Mouse (Mus musculus) midbrain, embryonic 15.5 days (tissue): ENCODE measurements around the gene Kmt5a. TPM values are rescaled to one million over a fixed set of nuclear protein-coding genes. Genes with fewer than 3 reads are reported as not detected.
A peak's percentile ranks its signal among the peaks of the same experiment; 100 is the strongest.

ENCODE experiments used
- ATAC-seq: fragments of 200-750 bp; cut with Nextera tagmentation; replicated peaks from 2 replicates; pipeline ENCODE4 v1.8.0; 2017; ENCODE audit warnings: moderate TSS enrichment
- H3K27ac ChIP-seq: fragments of 300-500 bp; sonication (generic); 2 replicates; pipeline ENCODE4 v1.5.1; 2015; ENCODE audit warnings: mild to moderate bottlenecking, inconsistent platforms
- H3K27me3 ChIP-seq: fragments of 300-500 bp; sonication (generic); replicated peaks from 2 replicates; pipeline ENCODE4 v1.6.1; 2015; ENCODE audit warnings: inconsistent platforms
- H3K36me3 ChIP-seq: fragments of 300-500 bp; sonication (generic); replicated peaks from 2 replicates; pipeline ENCODE4 v1.6.1; 2015; ENCODE audit warnings: inconsistent platforms
- H3K4me1 ChIP-seq: fragments of 300-500 bp; sonication (generic); 2 replicates; pipeline ENCODE4 v1.6.1; 2015; ENCODE audit warnings: inconsistent platforms
- H3K4me2 ChIP-seq: fragments of 300-500 bp; sonication (generic); 2 replicates; pipeline ENCODE4 v1.6.1; 2015; ENCODE audit warnings: inconsistent platforms, mild to moderate bottlenecking, moderate library complexity
- H3K4me3 ChIP-seq: fragments of 300-500 bp; sonication (generic); 2 replicates; pipeline ENCODE4 v1.5.1; 2015; ENCODE audit warnings: mild to moderate bottlenecking, inconsistent platforms
- H3K9ac ChIP-seq: fragments of 300-500 bp; sonication (generic); 2 replicates; pipeline ENCODE4 v1.6.1; 2015; ENCODE audit warnings: mild to moderate bottlenecking, inconsistent platforms
- H3K9me3 ChIP-seq: fragments of 300-500 bp; sonication (generic); 2 replicates; pipeline ENCODE4 v1.6.1; 2016; ENCODE audit warnings: inconsistent platforms
- WGBS: fragments of 180-500 bp; shearing (Covaris S2); methylation state at CpG from one replicate; pipeline ENCODE4 v1.1.7; 2015; ENCODE audit warnings: mixed read lengths; 5-methylcytosine and 5-hydroxymethylcytosine counted together
- polyA plus RNA-seq: library from polyadenylated mRNA; unstranded; fragments of >200 nt; fragmentation: Nextera tagmentation; extraction: Ambion mirVana; gene quantifications from 2 replicates; pipeline ENCODE4 v1.2.1, GENCODE M21; 2015

Kmt5a gene
- polyA plus RNA-seq, 1 experiment from 2014 or later = 36.4 TPM

DNA sequence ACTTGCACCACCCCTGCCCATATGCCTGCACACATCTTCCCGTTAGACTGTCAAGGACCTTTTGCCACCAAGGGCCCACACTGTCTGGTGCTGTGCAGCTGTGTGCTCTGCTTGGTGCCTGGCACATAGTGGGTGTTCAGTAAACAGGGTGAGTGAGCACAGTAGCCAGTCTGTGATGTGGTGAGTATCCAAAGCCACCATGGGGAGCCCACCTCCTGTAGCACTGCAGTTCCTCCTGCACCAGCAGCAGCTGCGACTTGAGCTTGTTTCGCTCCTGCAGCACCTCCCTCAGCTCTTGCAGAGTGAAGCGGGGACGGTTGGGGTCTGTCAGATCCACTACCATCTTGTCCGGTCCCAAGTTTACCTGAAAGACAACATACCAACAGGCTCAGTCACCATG, 29.8 kb downstream of the Kmt5a start:
- no peaks in the 10 kb centered on the region for H3K36me3 ChIP-seq
- no peaks in the 10 kb centered on the region for H3K9me3 ChIP-seq
- no peak overlapping the region for H3K4me3 ChIP-seq
- no peak overlapping the region for H3K9ac ChIP-seq
- H3K27ac ChIP-seq = no peak overlapping the region
- no peaks in the 10 kb centered on the region for H3K27me3 ChIP-seq
- 94% methylated on average over 6 of the region's 6 CpGs for WGBS
- no peaks in the 10 kb centered on the region for H3K4me1 ChIP-seq
- ATAC-seq = no peak
- H3K4me2 ChIP-seq = no peak overlapping the region

DNA sequence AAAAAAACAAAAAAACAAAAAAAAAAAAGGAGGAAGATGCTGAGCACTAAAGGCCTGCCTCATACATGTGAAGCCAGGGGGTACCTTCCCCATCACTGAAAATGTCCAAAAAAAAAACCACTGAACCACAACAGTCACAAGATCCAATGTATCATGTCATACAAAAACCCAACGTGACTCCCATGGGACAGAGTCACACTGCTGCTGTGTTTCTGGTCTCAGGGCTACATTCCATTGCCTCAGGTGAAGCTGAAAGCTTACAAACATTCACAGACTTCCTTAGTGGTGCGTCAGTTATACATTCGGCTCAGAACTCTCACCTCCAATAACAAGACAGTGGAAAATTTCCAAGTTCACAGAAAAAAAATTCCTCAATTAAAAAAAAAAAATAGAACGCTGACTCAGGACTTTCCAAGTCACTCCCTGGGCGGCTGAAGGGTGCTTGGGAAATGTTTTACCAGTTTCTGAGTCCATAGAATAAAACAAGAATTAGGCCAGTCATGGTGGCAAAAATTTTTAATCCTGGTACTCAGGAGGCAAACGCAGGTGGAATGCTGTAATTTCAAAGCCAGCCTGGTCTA, 31.0 kb downstream of the Kmt5a start:
- Histone ChIP-seq H3K4me2 (no peak overlapping the region), H3K36me3 (no peaks in the 10 kb centered on the region), H3K9ac (no peak overlapping the region), H3K4me3 (no peak overlapping the region), H3K4me1 (peaks cover 4% of the 10 kb centered on the region; the same call in 1 of the 2 replicates), H3K27ac (no peak overlapping the region), H3K27me3 (no peaks in the 10 kb centered on the region), H3K9me3 (no peaks in the 10 kb centered on the region)
- no peak for ATAC-seq
- WGBS = 86% methylated on average over 6 of the region's 6 CpGs

DNA sequence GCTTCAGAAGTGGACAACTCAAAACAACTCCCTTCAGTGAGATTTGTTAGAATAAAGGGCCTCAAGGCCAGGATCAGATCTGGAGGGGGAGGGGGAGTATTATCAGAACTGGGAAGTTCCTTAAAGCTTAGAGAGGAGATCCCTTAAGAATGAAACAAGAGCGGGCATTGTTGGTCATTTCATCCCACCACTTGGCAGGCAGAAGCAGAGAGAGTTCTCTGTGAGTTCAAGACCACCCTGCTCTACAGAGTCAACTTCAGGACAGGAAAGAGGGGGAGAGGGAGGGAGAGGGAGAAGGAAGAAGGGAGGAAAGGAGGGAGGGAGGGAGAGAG, 39.1 kb downstream of the Kmt5a start:
- Histone ChIP-seq H3K9me3 (no peaks in the 10 kb centered on the region), H3K9ac (no peak overlapping the region), H3K36me3 (no peaks in the 10 kb centered on the region), H3K27ac (peak overlapping the region; percentile 55), H3K27me3 (no peaks in the 10 kb centered on the region), H3K4me1 (peaks cover 22% of the 10 kb centered on the region), H3K4me3 (peak overlapping the region; percentile 64; the same call in 1 of the 2 replicates), H3K4me2 (peak overlapping the region; percentile 74)
- ATAC-seq = no peak
- WGBS = 78% methylated on average over 1 of the region's 1 CpGs

DNA sequence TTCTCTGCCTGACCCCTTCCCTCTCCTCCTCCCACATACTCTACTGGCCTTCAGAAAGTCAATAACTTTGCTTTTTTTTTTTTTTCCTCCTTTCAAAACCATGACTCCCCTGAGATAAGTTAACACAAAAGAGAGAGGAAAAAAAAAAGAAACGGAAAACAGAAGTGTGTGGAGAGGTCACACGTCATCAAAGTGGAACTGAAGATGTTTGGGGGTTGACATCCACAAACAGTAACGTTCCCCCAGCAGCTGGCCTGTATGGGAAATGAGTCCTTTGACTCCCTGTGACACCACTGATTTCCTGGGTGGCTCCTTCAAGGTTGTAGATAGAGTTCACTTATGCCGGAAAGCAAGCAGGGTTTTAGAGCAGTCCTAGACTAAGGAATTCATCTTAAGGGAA, 40.4 kb downstream of the Kmt5a start:
- H3K4me3 ChIP-seq = no peak overlapping the region
- 84% methylated on average over 4 of the region's 4 CpGs for WGBS
- H3K9ac ChIP-seq = no peak overlapping the region
- no peak for ATAC-seq
- H3K27ac ChIP-seq = no peak overlapping the region
- H3K4me2 ChIP-seq = no peak overlapping the region
- peaks cover 32% of the 10 kb centered on the region for H3K4me1 ChIP-seq
- no peaks in the 10 kb centered on the region for H3K9me3 ChIP-seq
- H3K27me3 ChIP-seq = no peaks in the 10 kb centered on the region
- no peaks in the 10 kb centered on the region for H3K36me3 ChIP-seq

DNA sequence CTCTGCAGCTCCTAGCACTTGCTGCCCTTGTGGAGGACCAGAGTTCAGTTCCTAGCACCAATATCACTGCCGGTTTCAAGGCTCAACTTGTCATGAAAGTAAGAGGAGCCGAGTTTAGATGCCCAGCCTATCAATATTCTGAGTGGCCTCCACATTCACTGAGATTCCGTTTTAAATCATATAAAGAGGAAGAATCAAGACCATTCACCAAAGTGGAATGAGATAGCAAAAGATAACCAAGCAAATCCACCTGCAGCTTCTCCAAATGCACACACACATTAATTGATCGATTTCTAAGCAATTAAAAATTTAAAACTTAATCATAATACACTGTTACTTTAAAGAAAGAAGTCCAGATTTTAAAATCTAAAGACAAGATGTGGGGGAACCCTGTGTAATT, 42.0 kb downstream of the Kmt5a start:
- 95% methylated on average over 4 of the region's 4 CpGs for WGBS
- Histone ChIP-seq H3K27ac (no peak overlapping the region), H3K27me3 (no peaks in the 10 kb centered on the region), H3K4me3 (no peak overlapping the region), H3K9ac (no peak overlapping the region), H3K9me3 (no peaks in the 10 kb centered on the region), H3K36me3 (no peaks in the 10 kb centered on the region), H3K4me1 (peaks cover 28% of the 10 kb centered on the region), H3K4me2 (no peak overlapping the region)
- ATAC-seq = no peak

DNA sequence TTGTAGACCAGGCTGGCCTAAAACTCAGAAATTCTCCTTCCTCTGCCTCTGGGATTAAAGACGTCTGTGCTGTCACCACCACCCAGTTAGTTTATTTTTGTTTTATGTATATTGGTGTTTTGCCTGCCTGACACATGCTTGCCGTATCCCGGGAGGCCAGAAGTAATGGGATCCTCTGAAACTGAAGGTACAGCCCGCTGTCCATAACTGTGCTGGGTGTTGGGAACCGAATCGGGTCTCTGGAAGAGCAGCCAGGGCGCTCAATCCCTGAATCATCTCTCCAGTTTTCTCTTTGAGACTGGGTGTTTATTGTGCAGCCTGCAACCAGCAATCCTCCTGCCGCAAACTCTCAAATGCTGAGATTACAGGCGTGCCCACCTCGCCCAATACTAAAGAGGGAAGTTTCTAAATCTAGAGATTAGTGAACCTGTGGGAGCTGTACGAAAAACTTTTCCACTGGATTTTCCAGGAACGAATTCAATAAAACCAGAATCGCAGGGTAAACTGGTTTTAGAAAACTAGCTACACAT, 42.8 kb downstream of the Kmt5a start:
- ATAC-seq = no peak
- H3K4me1 ChIP-seq = peaks cover 22% of the 10 kb centered on the region

DNA sequence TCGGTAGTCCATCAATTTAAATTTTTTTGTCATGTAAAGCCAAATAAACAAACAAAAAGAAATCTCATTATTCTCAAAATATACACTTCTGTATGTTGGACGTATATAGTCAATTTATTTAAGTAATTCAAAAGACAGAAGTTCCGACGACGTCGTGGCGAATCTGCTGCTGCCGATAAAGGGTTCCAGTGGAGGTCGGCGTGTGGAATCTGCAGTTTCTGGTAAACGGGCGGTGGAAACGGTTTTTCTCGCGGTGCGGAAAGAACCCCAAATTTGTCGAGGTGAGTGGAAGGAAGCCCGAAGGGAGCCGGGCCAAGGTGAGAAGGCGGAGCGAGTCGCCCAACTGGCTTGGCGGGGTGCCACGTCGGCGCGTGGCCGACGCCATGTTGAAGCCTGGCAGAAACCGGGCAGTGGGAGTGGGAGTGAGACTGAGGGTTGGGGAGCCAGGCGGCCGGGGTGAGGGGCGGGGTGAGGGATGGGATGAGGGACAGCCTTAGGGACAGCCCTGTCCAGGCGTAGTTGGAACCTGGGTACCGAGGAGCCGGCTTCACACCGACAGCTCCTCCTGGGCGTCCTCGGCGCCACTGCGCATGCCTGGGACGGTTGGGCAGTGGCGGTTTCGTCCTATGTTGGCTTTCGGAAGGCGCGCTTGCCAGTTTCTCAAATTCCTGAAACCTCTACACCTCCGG, 43.4 kb downstream of the Kmt5a start, which contains the start of gene Snrnp35:
Gene Snrnp35 (plus strand): TSS at position 169 of the 689 bp plus-strand sequence.
- no peaks in the 10 kb centered on the region for H3K9me3 ChIP-seq
- H3K27ac ChIP-seq = peak within 1 kb of the TSS; percentile 91
- under 1% methylated on average over 47 of the region's 48 CpGs for WGBS
- H3K36me3 ChIP-seq = no peaks in the 10 kb centered on the region
- peak; percentile 95 for ATAC-seq
- peak within 1 kb of the TSS; percentile 68 for H3K9ac ChIP-seq
- H3K4me2 ChIP-seq = peak within 1 kb of the TSS; percentile 82
- H3K4me1 ChIP-seq = peaks cover 22% of the 10 kb centered on the region
- H3K27me3 ChIP-seq = no peaks in the 10 kb centered on the region
- H3K4me3 ChIP-seq = peak within 1 kb of the TSS; percentile 78

More for the DNA sequence above, 42.8 kb downstream of the Kmt5a start:
- 6% methylated on average over 13 of the region's 13 CpGs for WGBS
- H3K4me3 ChIP-seq = peak overlapping the region; percentile 78
- no peaks in the 10 kb centered on the region for H3K9me3 ChIP-seq
- peak overlapping the region; percentile 68 for H3K9ac ChIP-seq
- peak overlapping the region; percentile 82 for H3K4me2 ChIP-seq
- no peaks in the 10 kb centered on the region for H3K27me3 ChIP-seq
- no peaks in the 10 kb centered on the region for H3K36me3 ChIP-seq
- peak overlapping the region; percentile 91 for H3K27ac ChIP-seq

DNA sequence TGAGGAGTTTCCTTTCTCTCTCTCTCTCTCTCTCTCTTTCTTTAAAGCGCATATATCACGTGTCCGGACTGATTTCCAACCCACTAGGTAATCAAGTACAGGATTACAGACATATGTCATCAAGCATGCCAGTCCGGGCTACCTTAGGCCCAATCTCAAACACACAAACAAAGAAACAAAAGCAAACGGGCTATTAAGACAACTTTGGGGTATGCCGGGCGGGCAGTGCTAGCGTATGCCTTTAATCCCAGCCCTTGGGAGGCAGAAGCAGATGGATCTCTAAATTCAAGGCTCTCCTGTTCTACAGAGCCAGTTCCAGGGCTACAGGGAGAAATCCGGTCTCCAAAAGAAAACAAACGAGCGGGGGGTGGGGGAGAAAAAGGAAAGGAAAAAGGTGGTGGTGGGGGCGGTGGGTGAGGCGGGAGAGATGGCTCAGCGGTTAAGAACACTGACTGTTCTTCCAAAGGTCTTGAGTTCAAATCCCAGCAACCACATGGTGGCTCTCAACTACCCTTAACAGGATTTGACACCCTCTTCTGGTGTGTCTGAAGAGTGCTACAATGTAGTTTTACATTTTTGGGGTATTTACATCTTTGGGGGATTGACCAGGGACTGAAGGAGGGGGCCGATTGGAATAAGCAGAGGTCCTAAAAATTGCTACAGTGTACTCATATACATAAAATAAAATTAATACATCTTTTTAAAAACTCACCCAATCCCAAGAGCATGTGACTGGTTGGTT, 44.1 kb downstream of the Kmt5a start:
- ATAC-seq = peak; percentile 66; the same call in 1 of the 2 replicates
- Histone ChIP-seq H3K9me3 (no peaks in the 10 kb centered on the region), H3K4me1 (peaks cover 17% of the 10 kb centered on the region), H3K27me3 (no peaks in the 10 kb centered on the region), H3K27ac (peak overlapping the region; percentile 91), H3K4me3 (peak overlapping the region; percentile 78), H3K36me3 (no peaks in the 10 kb centered on the region), H3K4me2 (peak overlapping the region; percentile 82), H3K9ac (peak overlapping the region; percentile 68)
- WGBS = 7% methylated on average over 14 of the region's 15 CpGs

DNA sequence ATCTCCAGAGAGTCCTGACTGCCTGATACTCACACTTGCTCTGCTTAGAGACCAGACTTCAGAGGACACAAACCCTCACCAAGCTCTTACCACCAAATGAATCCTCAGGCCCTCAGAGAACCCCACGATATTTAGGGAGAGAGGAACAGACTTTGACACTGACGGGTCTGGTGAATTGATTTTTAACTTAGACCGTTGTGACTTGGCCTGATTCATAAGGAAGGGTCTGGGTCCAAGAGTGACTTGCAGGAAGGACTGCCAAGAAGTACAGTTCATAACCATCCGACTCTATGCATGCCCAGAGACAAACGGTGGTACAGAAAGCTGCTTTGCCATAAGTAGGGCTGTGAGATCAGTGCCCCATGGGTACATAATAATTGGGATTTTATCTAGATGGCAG, 45.9 kb downstream of the Kmt5a start:
- peaks cover 16% of the 10 kb centered on the region for H3K4me1 ChIP-seq
- no peak overlapping the region for H3K27ac ChIP-seq
- no peak for ATAC-seq
- H3K4me2 ChIP-seq = no peak overlapping the region
- no peaks in the 10 kb centered on the region for H3K9me3 ChIP-seq
- WGBS = 89% methylated on average over 5 of the region's 5 CpGs
- no peak overlapping the region for H3K9ac ChIP-seq
- H3K4me3 ChIP-seq = no peak overlapping the region
- no peaks in the 10 kb centered on the region; the same call in 1 of the 2 replicates for H3K36me3 ChIP-seq
- no peaks in the 10 kb centered on the region for H3K27me3 ChIP-seq

DNA sequence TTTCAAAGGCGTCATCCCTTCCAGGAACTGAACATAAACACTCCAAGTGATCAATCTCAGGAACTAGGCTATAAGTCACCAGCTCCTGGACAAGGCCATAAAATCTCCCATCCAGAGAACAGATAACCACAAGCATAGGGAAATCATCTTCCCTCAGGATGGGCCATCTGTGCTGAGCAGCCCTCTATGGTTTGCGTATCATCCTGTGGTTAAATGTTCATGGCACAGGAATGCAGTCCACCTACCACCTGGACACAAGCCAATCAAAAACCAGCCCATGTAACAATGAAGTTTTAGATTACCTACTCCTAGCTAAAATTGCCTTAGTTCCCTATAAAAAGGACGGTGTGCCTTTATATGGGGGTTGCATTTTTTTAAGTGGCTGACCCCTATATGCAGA, 49.2 kb downstream of the Kmt5a start:
- ATAC-seq = no peak
- Histone ChIP-seq H3K4me2 (no peak overlapping the region), H3K36me3 (peaks cover 9% of the 10 kb centered on the region; the same call in 1 of the 2 replicates), H3K4me1 (peaks cover 10% of the 10 kb centered on the region), H3K9ac (no peak overlapping the region), H3K9me3 (no peaks in the 10 kb centered on the region), H3K4me3 (no peak overlapping the region), H3K27ac (no peak overlapping the region), H3K27me3 (no peaks in the 10 kb centered on the region)
- 96% methylated on average over 3 of the region's 3 CpGs for WGBS

DNA sequence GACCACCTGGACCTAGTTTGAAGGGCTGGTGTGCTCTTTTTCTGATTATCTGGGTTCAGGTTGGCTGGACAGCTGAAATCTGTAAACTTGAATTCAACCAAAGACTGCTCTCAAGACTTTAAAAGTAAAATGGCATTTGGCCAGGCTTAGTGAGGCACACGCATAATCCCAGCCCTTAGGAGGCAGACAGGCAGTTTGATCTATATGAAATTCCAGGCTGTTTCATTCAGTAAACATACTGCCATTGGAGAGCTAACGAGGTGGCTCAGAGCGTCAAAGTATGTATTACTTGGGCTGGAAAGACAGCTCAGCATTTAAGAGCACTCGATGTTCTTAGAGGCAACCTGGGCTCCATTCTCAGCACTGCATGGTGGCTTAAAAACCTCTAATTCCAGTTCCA, 52.0 kb downstream of the Kmt5a start:
- ATAC-seq = no peak
- Histone ChIP-seq H3K9me3 (no peaks in the 10 kb centered on the region), H3K27ac (no peak overlapping the region), H3K4me2 (no peak overlapping the region), H3K36me3 (peaks cover 9% of the 10 kb centered on the region; the same call in 1 of the 2 replicates), H3K9ac (no peak overlapping the region), H3K4me3 (no peak overlapping the region), H3K27me3 (no peaks in the 10 kb centered on the region), H3K4me1 (no peaks in the 10 kb centered on the region)
- 82% methylated on average over 4 of the region's 4 CpGs for WGBS

DNA sequence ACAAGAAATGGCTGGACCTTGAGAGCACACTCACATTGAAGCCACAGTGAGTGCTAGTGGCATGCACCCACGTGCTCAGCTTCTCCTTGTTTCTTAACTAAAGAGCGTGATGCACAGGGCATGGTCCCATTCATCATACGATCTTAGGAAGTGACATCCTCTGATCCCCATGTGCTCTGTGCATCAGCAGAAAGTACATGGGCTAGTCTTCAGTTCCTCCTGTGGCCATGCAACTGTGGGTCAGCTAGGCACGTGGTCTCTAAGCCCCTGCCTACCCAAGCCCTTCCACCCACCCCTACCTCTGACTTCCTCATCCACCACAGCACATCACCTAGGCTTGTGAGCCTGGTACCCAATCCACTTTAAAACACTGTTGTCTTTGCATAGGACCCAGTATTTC, 52.9 kb downstream of the Kmt5a start:
- no peak overlapping the region for H3K27ac ChIP-seq
- no peak overlapping the region for H3K4me2 ChIP-seq
- peaks cover 9% of the 10 kb centered on the region; the same call in 1 of the 2 replicates for H3K36me3 ChIP-seq
- no peak overlapping the region for H3K9ac ChIP-seq
- H3K9me3 ChIP-seq = no peaks in the 10 kb centered on the region
- H3K27me3 ChIP-seq = no peaks in the 10 kb centered on the region
- H3K4me3 ChIP-seq = no peak overlapping the region
- no peak for ATAC-seq
- no peaks in the 10 kb centered on the region for H3K4me1 ChIP-seq
- 83% methylated on average over 4 of the region's 4 CpGs for WGBS
